Mouse (Mus musculus) small intestine, adult 2 months (tissue): Measurements from ENCODE around the gene Slc38a8. TPM values are rescaled to one million over a fixed set of nuclear protein-coding genes. Genes with fewer than 3 reads are reported as not detected.

Source experiments
- H3K27ac ChIP-seq: fragments of 200-500 bp; 2 replicates; pipeline ENCODE4 v1.5.1; 2012; ENCODE audit warnings: low read depth, low read length, control low read depth, inconsistent platforms; ENCODE audit not compliant: insufficient read depth
- H3K27me3 ChIP-seq: fragments of 200-500 bp; 2 replicates; pipeline ENCODE4 v1.6.1; 2012; ENCODE audit warnings: mild to moderate bottlenecking, moderate library complexity, low read length, inconsistent platforms; ENCODE audit not compliant: control insufficient read depth, insufficient read depth
- H3K36me3 ChIP-seq: fragments of 200-500 bp; 2 replicates; pipeline ENCODE4 v1.6.1; 2012; ENCODE audit warnings: mild to moderate bottlenecking, low read length, control low read depth, inconsistent platforms; ENCODE audit not compliant: control insufficient read depth, insufficient read depth
- H3K4me1 ChIP-seq: fragments of 200-500 bp; 2 replicates; pipeline ENCODE4 v1.6.1; 2012; ENCODE audit warnings: low read length, inconsistent platforms, mixed read lengths; ENCODE audit not compliant: control insufficient read depth, insufficient read depth, insufficient read length
- H3K4me3 ChIP-seq: fragments of 200-500 bp; 2 replicates; pipeline ENCODE4 v1.5.1; 2012; ENCODE audit warnings: low read depth, mild to moderate bottlenecking, control low read depth, inconsistent platforms, low read length, moderate library complexity
- CTCF ChIP-seq: fragments of 200-500 bp; IDR thresholded peaks from 2 replicates; pipeline ENCODE4 v1.5.1; 2012; ENCODE audit warnings: low read depth, mild to moderate bottlenecking, control low read depth, inconsistent platforms, low read length, moderate library complexity, mixed read lengths; ENCODE audit not compliant: insufficient replicate concordance, insufficient read length; ENCODE audit errors: extremely low read depth
- POLR2A ChIP-seq: fragments of 200-500 bp; IDR thresholded peaks from 2 replicates; pipeline ENCODE4 v1.6.1; 2012; ENCODE audit warnings: low read depth, mild to moderate bottlenecking, control low read depth, inconsistent platforms, low read length, moderate library complexity
- WGBS: fragments of 180-500 bp; shearing (Covaris S2); methylation state at CpG from one replicate; pipeline ENCODE4 v1.1.7; 2018; 5-methylcytosine and 5-hydroxymethylcytosine counted together
- polyA plus RNA-seq: library from polyadenylated mRNA; depleted of rRNA; stranded (reverse); fragments of >200 nt; gene quantifications from 2 replicates; pipeline ENCODE4 v1.2.3, GENCODE M21; 2012

The Slc38a8 gene
- polyA plus RNA-seq, 1 experiment, result 0.68 TPM

DNA sequence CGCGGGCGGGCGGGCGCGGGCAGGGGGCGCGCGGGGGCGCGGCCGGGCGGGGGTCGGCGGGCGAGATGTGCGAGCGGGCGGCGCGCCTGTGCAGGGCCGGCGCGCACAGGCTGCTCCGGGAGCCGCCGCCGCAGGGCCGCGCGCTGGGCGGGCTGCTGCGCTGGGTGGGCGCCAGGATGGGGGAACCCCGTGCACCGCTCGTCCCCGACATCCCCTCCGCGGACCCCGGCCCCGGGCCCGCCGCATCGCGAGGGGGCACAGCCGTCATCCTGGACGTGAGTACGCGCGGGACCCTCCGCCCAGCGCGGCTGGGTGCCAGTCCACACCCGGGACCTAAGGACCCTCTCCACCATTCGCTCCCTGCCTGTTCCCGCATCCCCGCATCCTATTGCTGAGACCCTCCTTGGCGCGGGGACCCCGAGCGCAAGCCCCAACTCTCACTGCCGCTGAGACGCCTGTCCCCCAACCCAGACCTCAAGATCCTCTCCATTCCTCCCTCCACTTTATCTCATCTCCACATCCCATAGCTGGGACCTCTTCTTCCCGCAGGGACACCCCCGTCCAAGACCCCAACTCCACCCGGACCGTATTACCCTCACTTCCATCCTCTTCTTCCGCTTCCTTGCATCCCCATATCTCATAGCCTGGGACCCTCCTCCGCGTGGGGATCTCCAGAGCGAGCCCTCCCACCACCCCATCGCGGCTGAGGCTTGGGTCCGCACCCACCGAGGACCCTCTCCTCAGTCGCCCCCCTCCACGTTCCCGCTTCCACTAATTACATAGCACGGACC lies 54.3 kb downstream of the Slc38a8 start:
- 0 out of 2 replicates have a peak, but pooled peaks cover 8% of the 10 kb centered on the region for H3K27me3 ChIP-seq
- TF ChIP-seq POLR2A (no peak), CTCF (no peak)
- H3K4me3 ChIP-seq, result peak overlapping the region; percentile 28; the same call in 1 of the 2 replicates
- H3K36me3 ChIP-seq, result peaks cover 40% of the 10 kb centered on the region
- peaks cover 11% of the 10 kb centered on the region for H3K4me1 ChIP-seq
- H3K27ac ChIP-seq, result no peak overlapping the region
- 5% methylated on average over 78 of the region's 80 CpGs for WGBS

DNA sequence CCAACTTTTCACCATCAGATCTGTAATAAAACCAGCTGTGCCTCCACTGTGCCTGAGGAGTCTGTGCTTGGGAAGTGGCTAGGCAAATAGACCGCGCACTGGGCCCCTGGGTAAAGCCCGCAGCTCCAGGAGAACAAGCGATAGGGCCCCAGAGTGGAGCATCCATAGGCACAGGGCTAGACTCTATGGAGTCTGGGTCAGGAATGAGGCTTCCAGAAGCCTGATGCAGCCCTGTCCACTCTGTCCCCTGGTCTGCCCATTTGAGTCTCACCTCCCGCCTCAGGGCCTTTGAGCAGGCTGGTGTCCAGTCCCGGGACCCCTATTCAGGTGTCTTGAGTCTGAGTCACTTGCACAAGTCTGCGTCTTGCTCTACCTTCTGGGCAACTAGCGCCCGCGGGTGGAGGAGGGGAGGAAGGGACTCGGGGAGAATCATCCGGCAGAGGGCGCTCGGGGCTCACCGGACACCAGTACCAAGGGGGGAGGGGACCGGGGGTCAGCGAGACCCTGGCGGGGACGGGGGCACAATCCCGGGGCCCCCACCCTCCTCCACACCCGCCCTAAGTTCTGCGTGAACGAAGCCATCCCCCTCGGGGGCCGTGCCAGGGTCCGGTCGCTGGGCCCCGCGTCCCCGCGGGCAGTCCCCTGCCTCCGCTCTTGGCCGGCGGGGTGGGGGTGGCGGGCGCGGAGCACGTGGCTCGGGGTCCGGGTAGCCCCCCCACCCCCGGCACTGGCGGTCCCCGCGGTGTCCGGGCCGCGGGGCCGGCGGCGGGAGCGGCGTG lies 55.1 kb downstream of the Slc38a8 start, which contains the start of gene Necab2:
TSS of gene Necab2 (plus strand) at position 509 of the 779 bp plus-strand sequence.
- Histone ChIP-seq H3K4me3 (peak within 1 kb of the TSS; percentile 43), H3K36me3 (peaks cover 48% of the 10 kb centered on the region), H3K27ac (no peak within 1 kb of the TSS), H3K4me1 (peaks cover 16% of the 10 kb centered on the region), H3K27me3 (0 out of 2 replicates have a peak, but pooled peaks cover 8% of the 10 kb centered on the region)
- TF ChIP-seq CTCF (peak; percentile 77), POLR2A (no peak)
- WGBS, result 4% methylated on average over 46 of the region's 52 CpGs

GRCm38 (mm10) chr8:119442970-119443369 lies 58.5 kb downstream of the Slc38a8 start:
- 0 out of 2 replicates have a peak, but pooled peaks cover 8% of the 10 kb centered on the region for H3K27me3 ChIP-seq
- H3K27ac ChIP-seq, result no peak overlapping the region
- 95% methylated on average over 8 of the region's 8 CpGs for WGBS
- H3K4me1 ChIP-seq, result peaks cover 34% of the 10 kb centered on the region
- no peak for TF ChIP-seq CTCF
- TF ChIP-seq POLR2A, result no peak
- peaks cover 54% of the 10 kb centered on the region for H3K36me3 ChIP-seq
- no peak overlapping the region for H3K4me3 ChIP-seq

DNA sequence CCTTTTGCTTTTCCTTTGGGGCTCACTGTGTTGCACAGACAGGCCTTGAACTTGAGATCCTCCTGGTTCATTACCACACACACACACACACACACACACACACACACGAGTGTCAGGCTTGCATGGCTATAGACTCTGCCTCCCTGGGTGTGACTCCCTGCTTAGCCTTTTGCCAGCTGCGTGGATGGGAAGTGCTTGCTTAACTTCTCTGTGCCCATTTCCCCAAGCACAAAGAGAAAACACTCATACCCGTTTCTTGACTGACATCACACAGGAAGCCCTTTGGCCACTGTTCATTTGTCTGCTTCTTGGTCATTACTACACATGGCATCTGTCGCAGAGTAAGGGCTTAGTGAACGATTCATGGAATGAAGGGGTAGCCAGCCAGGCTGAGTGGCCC lies 59.5 kb downstream of the Slc38a8 start:
- TF ChIP-seq CTCF (no peak), POLR2A (no peak)
- H3K4me3 ChIP-seq, result no peak overlapping the region
- H3K4me1 ChIP-seq, result peaks cover 40% of the 10 kb centered on the region
- 74% methylated on average over 5 of the region's 5 CpGs for WGBS
- H3K36me3 ChIP-seq, result peaks cover 54% of the 10 kb centered on the region
- H3K27ac ChIP-seq, result no peak overlapping the region
- 0 out of 2 replicates have a peak, but pooled peaks cover 5% of the 10 kb centered on the region for H3K27me3 ChIP-seq

DNA sequence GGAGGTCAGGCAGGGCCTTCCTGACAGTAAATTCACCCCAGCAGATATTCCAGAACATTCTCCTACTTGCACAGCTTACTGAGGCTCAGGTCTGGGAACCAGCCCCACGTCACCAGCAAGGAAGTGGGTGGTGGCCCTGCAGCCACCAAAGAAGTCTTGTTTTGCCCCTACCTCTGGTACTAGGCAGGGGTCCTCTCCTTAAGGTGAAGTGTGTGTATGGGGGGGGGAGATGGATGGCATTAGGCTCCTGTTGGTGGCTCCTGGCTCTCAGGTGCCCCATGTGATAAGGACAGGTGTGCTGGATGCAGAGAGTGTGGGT lies 60.6 kb downstream of the Slc38a8 start:
- Histone ChIP-seq H3K4me1 (peaks cover 40% of the 10 kb centered on the region), H3K4me3 (peak overlapping the region; percentile 57), H3K27me3 (no peaks in the 10 kb centered on the region), H3K36me3 (peaks cover 49% of the 10 kb centered on the region), H3K27ac (peak overlapping the region; percentile 95)
- TF ChIP-seq POLR2A (no peak), CTCF (no peak)
- 19% methylated on average over 1 of the region's 1 CpGs for WGBS

DNA sequence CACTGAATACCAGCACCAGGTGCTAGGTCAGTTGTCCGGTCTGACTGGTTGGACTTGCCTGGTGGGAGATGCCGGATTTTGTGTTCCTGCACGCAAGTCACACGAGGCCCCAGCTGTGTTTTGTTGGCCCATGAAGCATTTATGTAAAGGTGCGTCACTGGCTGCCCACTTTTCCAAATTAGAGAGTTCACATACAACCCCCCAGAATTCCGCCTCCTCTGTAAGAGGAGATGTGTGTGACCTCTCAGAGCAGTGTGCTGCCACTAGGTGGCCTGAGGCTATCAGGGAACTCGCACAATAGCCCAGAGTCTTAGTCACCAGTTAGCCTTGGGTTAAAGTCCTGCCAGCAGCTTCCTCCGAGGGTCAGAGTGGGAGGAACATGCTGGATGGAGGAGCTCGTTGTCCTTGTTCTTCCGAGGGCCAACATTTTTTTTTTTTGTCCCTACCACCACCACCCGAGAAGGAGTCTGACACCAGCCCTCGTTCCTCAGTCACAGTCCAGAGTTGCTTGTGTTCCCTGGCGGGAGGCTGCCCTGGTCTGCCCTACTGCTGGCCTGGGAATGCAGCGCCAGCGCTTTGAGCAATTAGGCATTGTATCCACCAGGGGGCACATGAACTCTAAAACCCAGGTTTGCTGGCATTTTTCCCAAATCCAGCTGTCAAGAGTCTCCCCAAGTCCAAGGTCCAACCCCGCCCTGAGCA lies 61.1 kb downstream of the Slc38a8 start:
- Histone ChIP-seq H3K4me3 (peak overlapping the region; percentile 57), H3K36me3 (peaks cover 44% of the 10 kb centered on the region), H3K27me3 (no peaks in the 10 kb centered on the region), H3K4me1 (peaks cover 39% of the 10 kb centered on the region), H3K27ac (peak overlapping the region; percentile 95)
- TF ChIP-seq CTCF, result peak; percentile 69; the same call in 1 of the 2 replicates
- no peak for TF ChIP-seq POLR2A
- 16% methylated on average over 16 of the region's 16 CpGs for WGBS
